Mouse (Mus musculus) telencephalon, adult 2 months (tissue): ENCODE data around the gene Dgkh.

Experiments
- DNase-seq: peaks from one replicate; pipeline ENCODE4 v3.0.0-alpha.2; 2011; ENCODE audit warnings: low read depth, low spot score

Gene Dgkh

DNA sequence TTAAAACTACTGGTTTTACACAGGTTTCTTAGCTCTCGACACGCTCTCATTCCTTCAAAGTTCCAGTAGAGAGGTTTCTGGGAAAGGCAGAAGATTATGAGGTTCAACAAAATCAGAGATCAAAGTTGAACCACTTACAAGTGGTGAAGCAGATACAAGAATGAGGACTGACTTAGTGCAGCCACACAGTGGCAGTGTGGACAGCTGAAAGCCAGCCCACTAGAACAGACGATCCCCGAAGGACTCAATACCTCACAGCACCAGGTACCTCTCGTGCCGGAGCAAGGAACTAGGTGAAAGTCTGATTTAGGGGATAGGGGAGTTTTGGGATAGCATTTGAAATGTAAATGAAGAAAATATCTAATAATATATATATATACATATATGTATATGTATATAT lies 56.1 kb downstream of the Dgkh start:
- no peak for DNase-seq

GRCm38 (mm10) chr14:78674606-78675005 lies 58.0 kb downstream of the Dgkh start:
- DNase-seq, result no peak

DNA sequence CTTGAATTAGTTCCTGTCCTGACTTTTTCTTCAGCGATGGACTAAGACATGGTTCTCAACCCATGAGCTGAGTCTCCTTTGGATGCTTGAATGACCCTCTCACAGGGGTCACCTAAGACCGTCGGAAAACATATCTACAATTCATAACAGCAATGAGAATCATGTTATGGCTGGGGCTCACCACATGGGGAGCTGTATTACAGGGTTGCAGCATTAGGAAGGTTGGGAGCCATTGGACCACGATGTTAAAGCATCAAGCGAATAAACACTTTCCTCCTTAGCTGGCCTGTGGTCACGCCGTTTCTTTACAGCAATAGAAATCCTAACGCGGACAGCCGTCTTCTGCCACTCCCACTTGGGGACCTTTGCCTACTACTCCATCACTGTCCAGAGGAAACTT lies 62.6 kb downstream of the Dgkh start:
- no peak for DNase-seq

DNA sequence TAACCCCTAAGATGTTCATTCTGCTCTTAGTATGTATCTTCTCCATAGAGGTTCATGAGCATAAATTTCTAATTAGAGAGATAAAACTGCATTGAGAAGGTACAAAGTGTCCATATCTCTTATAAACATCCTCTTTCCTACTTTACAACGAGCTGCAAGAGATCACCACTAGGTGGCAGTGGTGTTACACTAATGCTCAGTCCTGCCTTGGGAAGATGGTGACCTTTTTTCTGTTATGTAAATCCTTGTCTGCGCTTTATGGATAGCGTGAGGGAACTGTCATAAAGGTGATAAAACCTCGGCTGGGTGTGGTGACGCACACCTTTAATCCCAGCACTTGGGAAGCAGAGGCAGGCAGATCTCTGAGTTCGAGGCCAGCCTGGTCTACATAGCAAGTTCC lies 64.3 kb downstream of the Dgkh start:
- DNase-seq, result peak; percentile 69

DNA sequence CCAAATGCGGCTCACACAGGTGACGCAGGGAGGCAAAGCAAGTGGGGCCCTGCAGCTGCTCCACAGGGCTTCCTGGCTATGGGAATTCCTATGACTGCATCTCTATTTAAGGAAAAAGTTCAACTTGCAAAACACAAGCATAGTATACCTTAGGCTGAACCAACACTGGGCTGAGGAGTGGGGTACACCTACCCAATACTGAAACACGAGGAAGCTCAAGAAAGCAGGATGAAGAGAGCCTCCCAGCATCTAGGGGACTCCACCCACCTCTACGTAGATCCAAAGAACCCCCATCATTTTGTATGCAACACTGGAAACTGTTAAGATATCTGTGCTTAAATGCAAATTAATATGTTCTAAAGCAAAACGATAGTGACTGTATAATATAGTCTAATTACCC lies 64.8 kb downstream of the Dgkh start:
- DNase-seq, result no peak

GRCm38 (mm10) chr14:78662641-78663040 lies 69.9 kb downstream of the Dgkh start:
- no peak for DNase-seq

DNA sequence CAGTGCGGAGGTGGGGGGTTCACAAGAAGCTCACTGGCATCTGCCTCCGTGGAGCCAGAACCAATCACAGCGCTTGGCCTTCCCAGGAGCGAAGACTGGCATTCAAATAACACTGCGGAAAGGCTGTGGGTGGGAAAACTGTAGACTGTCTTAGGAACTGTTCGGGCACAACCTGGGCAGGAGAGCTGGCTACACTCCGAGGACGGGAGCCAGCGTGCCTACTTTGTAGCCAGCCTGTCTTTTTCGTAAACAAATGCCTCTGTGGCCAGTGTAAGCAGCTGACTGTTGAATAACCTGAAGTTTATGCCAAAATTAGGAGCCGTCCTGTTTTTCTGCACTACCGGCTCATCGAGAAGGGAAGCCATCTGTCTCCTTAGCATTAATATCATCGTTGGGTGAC lies 71.1 kb downstream of the Dgkh start:
- DNase-seq, result no peak

GRCm38 (mm10) chr14:78658697-78659096 lies 73.9 kb downstream of the Dgkh start:
- DNase-seq, result no peak

DNA sequence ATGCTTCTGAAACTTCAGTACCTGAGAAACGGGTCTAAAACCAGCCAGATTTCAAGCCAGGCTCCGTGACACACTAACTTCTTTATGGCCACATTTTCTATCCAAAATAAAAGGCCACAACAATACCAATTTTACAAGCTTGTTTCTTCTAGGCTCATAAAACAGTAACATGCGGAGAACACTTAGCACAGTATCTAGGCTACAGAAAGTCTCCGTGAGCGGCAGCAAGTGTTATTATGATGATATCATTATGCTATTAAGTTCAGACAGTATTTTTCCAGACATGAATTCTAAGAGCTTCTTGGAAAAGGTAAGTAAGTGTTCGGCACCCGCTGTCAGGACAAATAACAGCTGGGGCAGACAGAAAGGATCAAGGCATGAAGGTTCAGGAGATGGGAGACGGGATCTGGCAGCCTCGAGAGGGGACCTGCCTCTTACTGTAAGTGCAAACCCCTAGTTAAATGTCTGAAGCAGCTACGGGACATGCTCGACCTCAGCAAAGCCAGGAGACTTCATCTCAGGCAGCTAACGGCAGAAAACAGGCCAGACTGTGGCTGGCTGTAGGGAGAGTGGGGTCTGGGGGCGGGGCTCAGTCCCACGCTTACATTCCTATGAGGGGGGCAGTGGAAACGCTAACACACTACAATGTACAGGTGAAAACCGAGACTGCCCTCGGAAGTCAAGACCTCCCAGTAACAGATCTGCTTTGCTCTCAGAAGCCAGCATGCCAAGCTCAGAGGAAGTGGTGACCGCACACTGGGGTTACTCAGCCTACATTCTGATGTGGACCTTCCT lies 75.5 kb downstream of the Dgkh start:
- no peak for DNase-seq

- DNase-seq, result no peak
These were observed 77.5 kb downstream of the Dgkh start for GRCm38 (mm10) chr14:78654939-78655556.

- no peak for DNase-seq
These were observed 78.4 kb downstream of the Dgkh start for GRCm38 (mm10) chr14:78654196-78654595.

- no peak for DNase-seq
These were observed 79.2 kb downstream of the Dgkh start for GRCm38 (mm10) chr14:78653333-78653732.

DNA sequence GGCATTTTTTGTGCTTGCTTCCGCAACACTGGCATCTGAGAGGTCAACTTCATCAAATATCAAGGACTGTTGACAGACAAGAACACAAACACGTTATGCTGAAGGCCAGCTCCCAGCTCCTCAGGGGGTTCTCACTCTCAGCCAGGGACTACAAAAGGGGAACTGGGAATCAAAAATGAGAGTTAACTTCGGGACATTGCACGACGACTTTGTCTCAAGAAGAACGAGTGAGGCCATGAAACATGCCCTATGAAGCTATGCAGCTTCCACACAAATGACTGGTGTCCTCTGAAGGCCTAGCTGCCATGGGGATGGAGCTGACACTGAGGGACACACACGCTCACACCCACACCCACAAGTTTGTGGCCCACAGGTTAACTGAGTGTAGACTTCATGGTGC lies 80.9 kb downstream of the Dgkh start:
- no peak for DNase-seq

DNA sequence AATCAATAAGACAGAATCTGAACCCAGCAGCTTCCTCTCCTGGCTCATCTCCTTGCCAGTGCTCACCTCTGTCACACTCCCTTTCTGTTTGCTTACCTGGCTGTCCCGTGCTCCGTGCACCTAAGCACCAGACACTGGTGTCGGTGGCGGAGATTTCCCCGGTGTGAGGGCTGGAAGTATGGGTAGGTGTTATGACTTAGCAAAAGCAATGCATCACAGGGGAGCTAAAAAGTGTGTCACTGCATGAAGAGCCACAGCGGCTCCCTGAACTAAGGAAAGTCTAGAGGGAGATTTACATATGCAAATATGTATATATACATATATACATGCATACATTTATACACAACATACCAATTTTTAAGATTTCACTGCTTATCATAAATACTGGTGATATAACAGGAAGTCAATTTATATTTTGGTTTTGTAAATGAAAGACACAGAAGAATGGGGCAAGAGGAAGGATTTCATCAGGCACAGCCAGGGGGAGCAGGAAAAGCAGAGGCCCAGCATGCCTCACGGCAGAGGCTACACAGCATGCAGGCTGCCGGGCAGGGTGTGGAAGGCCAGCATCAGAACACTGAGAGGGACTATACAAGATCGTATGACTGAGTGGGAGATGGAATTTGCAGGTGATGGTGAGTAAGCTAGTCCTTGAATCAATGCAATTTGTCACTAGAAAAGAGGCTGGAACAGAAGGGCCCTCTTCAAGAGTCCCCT lies 82.0 kb downstream of the Dgkh start:
- DNase-seq, result no peak

DNA sequence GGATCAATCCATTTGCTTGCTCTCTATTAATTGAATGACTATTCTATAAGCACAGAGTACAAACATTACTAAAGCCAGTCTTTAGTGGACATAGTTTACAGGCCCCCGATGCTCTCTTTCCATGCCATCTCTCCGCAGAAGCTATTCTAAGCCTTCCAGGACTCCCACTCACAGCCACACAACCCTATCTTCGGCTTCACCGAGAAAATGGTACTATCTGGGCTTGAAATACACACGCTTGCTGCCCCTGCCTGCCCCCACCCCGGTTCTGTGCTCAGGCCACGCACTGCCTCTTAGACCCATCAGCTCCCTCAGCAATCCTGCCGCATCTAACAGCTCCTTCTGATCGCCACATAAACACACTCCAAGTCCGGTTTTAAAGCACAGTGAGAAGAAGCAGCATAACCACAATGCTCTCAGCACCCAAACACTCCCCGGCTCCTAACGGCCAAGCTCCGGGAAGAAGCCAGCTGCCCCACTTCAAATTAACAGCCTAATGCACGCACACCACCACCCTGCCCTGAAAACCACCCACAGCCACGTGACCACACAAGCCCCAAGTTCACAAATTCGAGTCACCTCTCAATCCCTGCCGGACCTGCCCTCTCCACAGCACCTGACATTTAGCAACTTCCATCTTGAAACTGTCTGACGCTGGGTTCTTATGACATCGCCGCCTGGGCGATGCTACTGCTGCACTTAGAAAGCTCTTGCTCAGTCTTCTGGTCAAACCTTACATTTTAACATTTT lies 82.9 kb downstream of the Dgkh start:
- DNase-seq, result no peak

GRCm38 (mm10) chr14:78645622-78646021 lies 87.0 kb downstream of the Dgkh start:
- no peak for DNase-seq

DNA sequence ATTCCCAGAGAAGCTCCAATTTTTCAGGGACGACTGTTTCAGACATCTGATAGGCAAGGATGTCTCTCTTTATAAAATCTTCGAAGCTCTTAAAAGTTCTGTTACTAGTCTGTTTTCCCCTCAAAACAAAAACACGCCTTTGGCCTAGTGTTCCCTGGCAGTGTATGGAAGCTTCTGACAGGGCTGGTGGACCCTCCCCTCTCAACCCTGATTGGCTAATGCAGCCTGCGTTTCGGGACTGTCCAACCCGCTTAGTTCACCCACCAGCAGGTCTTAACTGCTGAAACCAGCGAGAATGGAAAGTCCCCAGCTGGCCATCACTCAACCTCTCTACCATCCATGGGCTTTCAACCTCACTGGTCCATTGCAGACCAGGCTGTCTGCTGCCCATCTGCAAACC lies 91.3 kb downstream of the Dgkh start:
- no peak for DNase-seq

DNA sequence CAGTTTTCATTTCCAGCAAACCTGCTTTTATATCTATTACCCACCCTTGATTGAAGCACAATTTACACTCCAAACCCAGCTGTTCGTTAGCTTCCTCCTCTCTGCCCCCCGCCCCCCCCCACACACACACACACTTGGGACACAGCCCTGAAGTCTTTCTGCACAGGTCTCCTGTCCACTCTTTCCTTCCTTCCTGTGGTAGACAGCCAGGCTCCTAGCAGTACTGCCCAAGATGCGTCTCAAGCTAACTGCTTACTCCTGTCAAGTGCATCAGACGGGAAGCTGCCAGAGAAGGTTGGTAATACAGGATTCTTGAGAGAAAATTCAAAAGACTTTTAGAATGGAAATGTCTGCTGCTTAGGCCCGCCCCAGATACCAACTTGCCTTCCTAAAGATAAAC lies 92.9 kb downstream of the Dgkh start:
- no peak for DNase-seq

GRCm38 (mm10) chr14:78635612-78636400 lies 96.8 kb downstream of the Dgkh start:
- DNase-seq, result no peak

GRCm38 (mm10) chr14:78632747-78633146 lies 99.8 kb downstream of the Dgkh start:
- DNase-seq, result no peak
